Mouse (Mus musculus): ENCODE results near the gene Gm28051. TPM values are rescaled to one million over a fixed set of nuclear protein-coding genes. Genes with fewer than 3 reads are reported as not detected.

Gene Gm28051
- total RNA-seq, 2 experiments from 2014 or later, result not detected

DNA sequence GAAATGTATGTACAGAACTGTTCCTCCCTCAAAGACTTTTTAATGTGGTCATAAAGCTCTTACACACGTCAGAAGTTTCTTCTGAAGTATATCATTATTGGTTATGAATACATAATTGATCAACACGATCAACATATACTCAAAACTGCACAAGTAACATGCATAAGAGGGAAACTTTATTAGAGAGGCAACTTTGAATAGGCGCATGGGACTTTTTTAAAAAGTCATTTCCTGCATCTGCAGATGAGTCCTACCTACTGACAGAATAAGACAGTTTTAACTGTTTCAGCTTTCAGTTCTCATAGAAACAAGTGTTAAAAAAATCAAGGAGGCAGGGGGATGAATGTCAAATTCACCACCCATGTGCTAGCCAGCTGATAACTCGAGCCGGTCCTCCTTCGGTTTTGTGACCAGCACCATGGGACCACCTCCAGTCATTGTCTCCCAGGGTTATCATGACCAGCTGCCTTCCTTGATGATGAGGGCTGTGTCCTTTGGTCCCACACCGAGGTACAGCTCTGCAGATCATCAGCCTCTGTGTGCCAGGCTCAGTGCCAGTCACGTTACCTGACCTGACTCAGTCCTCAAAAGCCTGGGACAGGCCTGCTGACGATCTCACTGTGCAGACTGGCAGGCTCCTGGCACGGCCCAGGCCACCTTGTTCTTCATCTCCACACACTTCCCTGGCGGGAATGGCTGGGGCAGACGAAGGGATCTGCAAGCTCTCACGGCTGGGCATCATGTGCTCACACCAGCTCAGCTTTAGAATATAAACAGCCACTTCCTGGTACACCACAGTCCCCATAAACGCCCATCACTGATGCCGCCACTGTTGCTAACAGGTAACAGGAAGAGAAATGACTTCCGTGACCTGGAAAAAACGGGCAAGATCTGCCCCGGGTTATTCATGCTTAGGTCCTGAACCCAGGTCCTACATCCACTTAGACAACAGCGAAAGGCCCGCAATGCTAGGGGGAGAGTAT, 84.4 kb downstream of the Gm28051 start:
- TF ChIP-seq CTCF (IDR thresholded peaks at IDR 0.05), result no peak
- intact Hi-C loops (cut with DNase I), result no loop called here
- DNase-seq, result peak; percentile 56
- H3K27ac ChIP-seq, result peak overlapping the region; percentile 51; the same call in 1 of the 2 replicates
- H3K4me3 ChIP-seq, result no peak overlapping the region

- intact Hi-C loops (cut with DNase I), result no loop called here
- no peak overlapping the region for H3K27ac ChIP-seq
- H3K4me3 ChIP-seq, result no peak overlapping the region
- no peak for TF ChIP-seq CTCF (IDR thresholded peaks at IDR 0.05)
- DNase-seq, result peak; percentile 10
Observed at GRCm38 (mm10) chr12:102672176-102672575, 85.4 kb downstream of the Gm28051 start.

- no peak for TF ChIP-seq CTCF (IDR thresholded peaks at IDR 0.05)
- Histone ChIP-seq H3K4me3 (no peak overlapping the region), H3K27ac (no peak overlapping the region)
- peak; percentile 10 for DNase-seq
- intact Hi-C loops (cut with DNase I), result no loop called here
Observed at GRCm38 (mm10) chr12:102670848-102671247, 86.7 kb downstream of the Gm28051 start.

Small RNA genes within 50 kb of the gene (microRNA-seq; reads per million reads assigned to microRNA genes)
- not detected for gene Mir1936

Other genes with a start within 250 kb of the Gm28051 start
- not detected for gene Chga, start 202.8 kb downstream of the Gm28051 start, total RNA-seq (2021)
- gene Itpk1, start 52.8 kb downstream of the Gm28051 start, total RNA-seq (2021), result 1 to 10 TPM; 6.5 to 6.6 TPM
- gene Moap1, start 14.1 kb downstream of the Gm28051 start, total RNA-seq (2021), result 1 to 10 TPM; 4.8 to 5.5 TPM
- gene Tmem251, start 14.0 kb downstream of the Gm28051 start, total RNA-seq (2021), result 1 to 10 TPM; 2.3 to 3.5 TPM
- 10 to 100 TPM in 1 of 2 experiments, 1 to 10 TPM in 1; 7.7 to 11.3 TPM for gene Gon7, start within 50 bp of the Gm28051 start, total RNA-seq (2021)
- 10 to 100 TPM; 14.1 to 15.6 TPM for gene Ubr7, start 202 bp upstream of the Gm28051 start, total RNA-seq (2021)
- 1 to 10 TPM; 1.9 to 3.7 TPM for gene Gm20604, start 907 bp upstream of the Gm28051 start, total RNA-seq (2021)
- gene Btbd7, start 120.7 kb upstream of the Gm28051 start, total RNA-seq (2021), result 10 to 100 TPM; 17.1 to 19.6 TPM
- not detected for gene Cox8c, start 141.6 kb upstream of the Gm28051 start, total RNA-seq (2021)
- not detected for gene Unc79, start 191.1 kb upstream of the Gm28051 start, total RNA-seq (2021)

Data from gastrocnemius, adult 2 months (tissue).